Mouse (Mus musculus): ENCODE results near the gene Plekhh3.

The Plekhh3 gene

GRCm38 (mm10) chr11:101171721-101172433 lies 726 bp upstream of the Plekhh3 start:
- under 1% methylated on average over 31 of the region's 31 CpGs for WGBS

- WGBS, result under 1% methylated on average over 35 of the region's 35 CpGs
Measured at GRCm38 (mm10) chr11:101170354-101170810, 769 bp downstream of the Plekhh3 start, which contains the start of gene Cntnap1. Gene Cntnap1 (plus strand): TSS chr11:101170523.

GRCm38 (mm10) chr11:101169301-101170107 lies 1.6 kb downstream of the Plekhh3 start:
- 31% methylated on average over 17 of the region's 17 CpGs for WGBS

GRCm38 (mm10) chr11:101168301-101168980 lies 2.7 kb downstream of the Plekhh3 start:
- 78% methylated on average over 18 of the region's 18 CpGs for WGBS

DNA sequence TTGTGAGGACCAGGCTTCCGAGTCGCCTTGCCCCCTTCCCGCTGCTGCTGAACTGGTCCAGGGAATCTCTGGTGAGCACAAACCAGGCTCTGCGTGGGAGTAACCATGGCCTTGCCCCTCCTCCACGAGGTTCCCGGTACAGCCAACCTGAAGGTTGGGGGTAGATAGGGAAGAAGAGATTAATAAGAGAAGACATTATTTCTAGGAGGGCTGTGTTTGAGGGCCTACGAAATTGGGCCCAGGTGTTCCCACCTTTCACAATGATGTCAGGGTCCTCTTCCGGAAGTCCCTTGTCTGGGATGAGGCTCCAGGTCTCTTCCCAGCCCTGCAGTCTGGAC lies 3.2 kb downstream of the Plekhh3 start:
- WGBS, result 78% methylated on average over 8 of the region's 8 CpGs

DNA sequence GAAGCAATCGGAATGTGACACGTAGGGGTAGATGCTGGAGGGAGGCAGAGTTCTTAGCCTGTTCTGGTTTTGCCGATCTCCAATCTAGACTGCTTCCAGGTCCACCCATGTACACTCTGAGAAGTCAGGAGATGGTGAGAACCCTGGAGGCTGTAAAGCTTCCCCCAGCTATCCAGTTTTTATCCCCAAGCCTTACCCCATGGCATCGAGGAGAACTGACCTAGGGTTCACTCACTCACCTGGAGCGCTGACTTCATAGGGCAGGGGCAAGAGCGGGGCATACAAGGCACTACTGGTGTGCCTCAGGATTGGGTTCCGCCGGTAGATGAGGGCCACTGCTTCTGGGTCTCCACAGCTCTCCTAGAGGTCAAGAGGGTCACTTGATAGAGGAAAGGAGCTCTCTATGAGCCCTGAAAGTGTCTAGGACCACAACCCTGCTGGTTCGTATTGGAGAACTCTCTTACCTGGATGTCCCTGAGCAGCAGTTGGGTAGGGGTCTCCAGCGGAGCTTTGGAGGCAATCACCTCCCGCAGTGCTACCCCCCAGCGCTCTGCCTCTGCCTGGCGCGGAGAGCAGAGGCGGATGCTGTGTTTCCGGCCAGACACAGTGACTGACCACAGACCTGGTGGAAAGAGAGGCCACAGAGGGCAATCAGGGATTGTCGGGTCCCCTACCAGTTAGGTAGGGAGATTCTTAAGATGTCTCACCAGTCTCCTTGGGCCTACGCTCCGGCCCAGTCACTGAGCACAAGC lies 3.8 kb downstream of the Plekhh3 start:
- WGBS, result 86% methylated on average over 19 of the region's 19 CpGs

GRCm38 (mm10) chr11:101166357-101166756 lies 4.8 kb downstream of the Plekhh3 start:
- 87% methylated on average over 14 of the region's 14 CpGs for WGBS

DNA sequence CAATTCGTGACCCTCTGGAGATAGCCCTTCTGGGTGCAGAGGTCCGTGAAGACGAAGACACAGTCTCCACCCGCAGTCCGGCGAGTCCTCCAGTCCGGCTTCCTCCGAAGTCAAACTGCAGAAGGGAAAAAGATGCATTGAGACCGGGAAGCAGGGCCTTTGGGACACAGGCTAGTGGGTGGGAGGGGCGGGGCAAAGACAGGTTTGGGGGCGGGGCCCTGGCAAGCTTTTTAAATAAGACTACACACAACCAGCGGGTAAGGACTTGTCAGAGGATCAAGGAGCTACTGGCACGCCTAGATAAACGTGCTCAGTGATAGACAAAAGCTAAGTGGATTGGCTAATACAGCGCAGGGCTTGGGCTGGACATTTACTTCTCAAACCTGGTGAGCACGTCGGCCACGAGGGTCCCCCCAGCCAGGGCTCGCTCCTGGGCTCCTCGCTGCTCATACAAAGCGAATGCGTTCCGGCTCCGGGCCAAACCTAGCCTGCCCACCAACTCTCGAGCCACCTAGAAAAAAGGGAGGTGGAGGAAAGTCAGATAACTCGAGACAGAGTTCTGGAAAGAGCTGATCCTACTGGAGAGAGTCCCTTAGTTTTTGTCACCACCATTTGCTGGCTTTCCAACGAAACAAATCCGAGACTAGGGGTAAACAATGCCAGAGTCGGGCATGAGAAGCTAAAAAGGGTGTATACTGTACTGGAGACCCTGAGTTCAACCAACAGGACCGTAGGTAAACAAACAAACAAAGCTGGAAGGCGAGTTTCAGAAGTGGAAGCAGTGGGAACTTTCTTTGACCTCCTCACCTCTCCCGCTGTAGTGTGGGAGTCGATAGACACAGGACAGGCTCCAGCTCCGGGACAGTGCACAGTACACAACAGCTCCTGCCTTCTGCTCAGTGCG lies 6.2 kb downstream of the Plekhh3 start:
- WGBS, result 78% methylated on average over 35 of the region's 35 CpGs

- WGBS, result 68% methylated on average over 21 of the region's 21 CpGs
Measured at GRCm38 (mm10) chr11:101164351-101164665, 6.8 kb downstream of the Plekhh3 start.

DNA sequence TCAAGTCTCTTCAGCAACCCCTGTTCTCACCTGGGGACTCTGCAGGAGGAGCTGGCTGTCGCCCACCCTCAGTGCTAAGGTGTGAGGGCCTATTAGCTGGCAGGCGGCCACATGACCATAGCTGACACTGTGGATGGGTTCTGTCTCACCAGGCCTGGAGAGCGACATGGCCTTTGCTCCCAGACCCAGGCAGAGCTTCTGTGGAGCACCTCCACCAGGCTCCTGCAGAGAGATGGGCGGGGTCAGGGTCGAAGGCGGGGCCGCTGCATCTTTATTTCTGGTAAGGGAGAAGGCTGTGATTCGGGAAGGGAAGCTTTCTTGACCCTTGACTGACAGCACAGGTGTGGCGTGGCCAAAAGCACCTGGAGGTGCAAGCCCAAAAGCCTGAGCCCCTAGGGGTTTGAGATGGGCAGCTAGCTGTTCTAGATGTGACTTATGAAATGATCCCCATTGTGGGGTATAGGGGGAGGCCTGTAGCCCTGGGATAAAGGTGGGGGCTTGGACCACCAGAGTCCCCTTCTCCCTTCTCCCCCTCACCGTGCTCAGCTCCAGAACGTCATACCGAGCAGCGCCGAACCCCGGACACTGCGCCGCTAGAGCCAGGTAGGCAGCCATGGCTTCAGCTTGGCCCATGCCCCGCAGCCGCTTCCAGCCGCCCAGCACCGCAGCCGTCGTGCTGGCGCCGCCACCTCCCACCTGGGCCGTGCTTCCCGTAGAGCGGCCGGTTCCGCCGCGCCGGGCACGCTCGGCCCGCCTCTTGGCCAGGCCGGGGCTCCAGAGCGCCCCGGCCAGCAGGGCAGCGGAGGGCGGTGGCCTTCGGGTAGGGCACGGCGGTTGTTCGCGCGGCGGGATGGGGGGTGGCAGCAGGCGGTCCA lies 7.4 kb downstream of the Plekhh3 start:
- 63% methylated on average over 49 of the region's 49 CpGs for WGBS

- WGBS, result 49% methylated on average over 5 of the region's 5 CpGs
Measured at GRCm38 (mm10) chr11:101162772-101163171, 8.4 kb downstream of the Plekhh3 start.

DNA sequence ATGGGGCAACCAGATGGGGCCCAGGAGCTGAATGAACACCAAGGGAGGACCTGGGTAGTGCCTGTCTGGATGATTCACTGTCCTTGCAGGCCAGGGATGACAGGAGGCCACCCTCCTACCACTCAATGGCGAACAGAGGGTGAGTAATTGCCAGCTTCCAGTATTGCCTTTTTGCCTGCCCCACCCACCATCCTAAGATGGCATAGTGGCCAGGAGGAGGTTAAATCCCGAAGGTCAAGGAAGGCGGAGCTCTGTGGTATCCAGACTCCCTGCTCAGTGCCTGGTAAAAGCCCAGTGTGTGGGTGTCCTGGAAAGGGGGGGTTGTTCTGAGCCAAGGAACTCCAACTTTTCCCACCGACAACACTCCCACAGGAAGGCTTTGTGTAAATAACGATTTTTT lies 8.8 kb downstream of the Plekhh3 start:
- 44% methylated on average over 5 of the region's 5 CpGs for WGBS

DNA sequence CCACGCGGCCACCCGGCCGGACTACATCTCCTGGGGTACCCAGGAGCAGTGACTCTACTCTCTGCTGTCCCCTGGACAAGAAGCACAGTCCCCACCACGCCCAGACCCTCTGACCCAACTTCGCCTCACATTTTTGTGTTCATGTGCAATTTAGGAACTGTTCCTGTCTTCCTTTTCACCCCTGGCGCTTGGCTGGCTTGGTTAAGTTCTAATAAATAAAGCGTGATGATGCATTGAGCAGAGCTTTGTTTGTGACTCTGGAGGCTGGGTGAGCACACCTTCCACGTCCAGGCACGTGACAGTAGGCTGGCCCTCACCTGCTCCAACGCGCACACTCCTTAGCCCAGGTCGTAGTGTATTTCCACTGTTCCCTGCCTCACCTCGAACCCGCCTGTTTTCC lies 9.6 kb downstream of the Plekhh3 start:
- 95% methylated on average over 15 of the region's 15 CpGs for WGBS

DNA sequence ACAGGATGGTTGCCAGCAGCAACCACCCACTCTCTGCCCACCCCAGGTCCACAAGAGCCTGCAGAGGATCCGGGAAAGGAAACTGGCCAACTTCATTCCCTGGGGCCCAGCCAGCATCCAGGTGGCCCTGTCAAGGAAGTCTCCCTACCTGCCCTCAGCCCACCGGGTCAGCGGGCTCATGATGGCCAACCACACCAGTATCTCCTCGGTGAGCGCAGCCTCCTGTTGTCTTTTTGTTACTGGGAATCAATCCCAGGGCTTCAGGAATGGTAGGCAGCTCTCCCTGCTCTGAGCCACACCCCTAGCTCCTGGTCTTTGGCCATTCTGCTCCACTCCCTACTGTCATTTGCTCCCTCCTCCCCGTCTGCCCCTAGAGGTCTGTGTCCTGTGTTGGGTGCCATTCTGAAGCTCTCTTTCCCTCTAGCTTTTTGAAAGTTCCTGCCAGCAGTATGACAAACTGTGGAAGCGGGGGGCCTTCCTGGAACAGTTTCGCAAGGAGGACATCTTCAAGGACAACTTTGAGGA lies 10.1 kb downstream of the Plekhh3 start:
- 77% methylated on average over 8 of the region's 8 CpGs for WGBS

DNA sequence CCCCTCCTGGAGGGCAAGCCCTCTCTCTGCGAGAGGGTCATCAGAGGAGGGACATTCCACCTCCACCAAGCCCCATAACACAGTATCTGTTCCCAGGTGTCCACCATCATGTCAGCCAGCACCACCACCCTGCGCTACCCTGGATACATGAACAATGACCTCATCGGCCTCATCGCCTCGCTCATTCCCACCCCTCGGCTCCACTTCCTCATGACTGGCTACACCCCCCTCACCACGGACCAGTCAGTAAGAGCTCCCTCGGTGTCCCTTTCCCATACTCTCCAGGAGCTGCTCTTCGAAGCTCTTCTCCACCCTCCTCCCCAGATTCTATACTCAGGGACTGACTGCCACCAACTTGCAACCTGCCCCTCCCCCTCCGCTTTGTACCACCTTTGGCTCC lies 11.0 kb downstream of the Plekhh3 start:
- 79% methylated on average over 10 of the region's 10 CpGs for WGBS

DNA sequence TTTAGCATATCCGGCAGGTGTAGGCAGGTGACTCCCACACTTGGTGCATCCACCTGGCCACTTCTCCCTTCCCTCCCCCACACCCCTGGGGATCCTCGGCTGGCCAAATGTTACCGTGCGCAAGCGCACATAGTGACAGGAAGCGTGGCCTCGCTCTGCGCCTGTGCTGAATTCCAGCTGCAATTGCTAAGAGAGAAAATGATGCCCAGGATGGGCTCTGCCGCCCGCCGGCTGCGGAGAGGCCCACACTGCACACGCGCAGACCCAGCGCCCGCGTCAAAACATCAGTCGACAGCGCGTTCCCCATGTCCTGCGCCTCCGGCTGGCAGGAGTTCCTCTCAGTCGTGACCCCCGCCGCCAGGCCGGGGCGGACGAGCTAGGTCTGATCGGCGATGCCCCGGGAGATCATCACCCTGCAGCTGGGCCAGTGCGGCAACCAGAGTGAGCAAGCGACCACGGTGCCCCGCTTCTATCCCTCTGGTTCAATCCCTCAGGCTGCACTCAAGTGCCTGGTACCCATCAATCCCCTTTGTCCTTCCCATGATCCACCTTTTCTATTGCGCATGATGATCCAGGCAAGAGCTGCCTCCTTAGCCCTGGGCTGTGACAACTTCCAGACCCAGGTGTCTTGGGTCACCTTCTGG lies 15.3 kb downstream of the Plekhh3 start, which contains the start of gene Tubg2:
TSS of gene Tubg2 (plus strand) at position 180 of the 644 bp plus-strand sequence.
- WGBS, result 2% methylated on average over 36 of the region's 36 CpGs

DNA sequence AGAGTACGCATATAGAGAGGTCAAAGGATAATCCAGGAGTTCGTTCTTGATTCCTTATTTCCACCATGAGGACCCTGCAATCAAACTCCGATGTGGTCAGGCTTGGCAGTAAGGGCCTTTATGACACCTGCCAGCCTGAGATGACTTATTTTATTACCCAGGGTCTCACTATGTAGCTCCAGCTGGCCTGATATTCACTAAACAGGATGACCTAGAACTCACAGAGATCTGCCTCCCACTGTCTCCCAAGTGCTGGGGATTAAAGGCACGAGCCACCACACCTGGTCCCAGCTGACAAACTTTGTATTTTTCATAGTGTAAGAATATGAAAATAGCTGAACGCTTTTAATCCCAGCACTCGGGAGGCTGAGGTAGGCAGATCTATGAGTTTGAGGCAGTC lies 16.0 kb downstream of the Plekhh3 start:
- WGBS, result 74% methylated on average over 6 of the region's 6 CpGs

- WGBS, result 73% methylated on average over 1 of the region's 1 CpGs
Measured at GRCm38 (mm10) chr11:101152825-101153224, 18.3 kb downstream of the Plekhh3 start.

DNA sequence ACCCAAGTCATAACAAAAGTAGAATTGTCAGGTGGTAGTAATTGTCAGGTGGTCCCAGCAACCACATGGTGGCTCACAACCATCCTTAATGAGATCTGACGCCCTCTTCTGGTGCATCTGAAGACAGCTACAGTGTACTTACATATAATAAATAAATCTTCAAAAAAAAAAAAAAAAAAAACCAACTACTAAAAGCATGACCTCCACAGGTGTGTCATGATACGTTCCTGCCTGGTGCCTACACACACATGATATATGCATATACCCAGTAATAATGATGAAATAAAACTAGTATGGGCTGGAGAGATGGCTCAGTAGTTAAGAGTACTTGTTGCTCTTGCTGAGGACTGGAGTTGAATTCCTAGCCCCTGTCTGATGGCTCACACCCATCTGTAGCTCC lies 20.1 kb downstream of the Plekhh3 start:
- WGBS, result 57% methylated on average over 2 of the region's 2 CpGs

Data from cerebral cortex, adult 2 months (tissue).